Mouse (Mus musculus): ENCODE data around the gene Clstn3.

DNA sequence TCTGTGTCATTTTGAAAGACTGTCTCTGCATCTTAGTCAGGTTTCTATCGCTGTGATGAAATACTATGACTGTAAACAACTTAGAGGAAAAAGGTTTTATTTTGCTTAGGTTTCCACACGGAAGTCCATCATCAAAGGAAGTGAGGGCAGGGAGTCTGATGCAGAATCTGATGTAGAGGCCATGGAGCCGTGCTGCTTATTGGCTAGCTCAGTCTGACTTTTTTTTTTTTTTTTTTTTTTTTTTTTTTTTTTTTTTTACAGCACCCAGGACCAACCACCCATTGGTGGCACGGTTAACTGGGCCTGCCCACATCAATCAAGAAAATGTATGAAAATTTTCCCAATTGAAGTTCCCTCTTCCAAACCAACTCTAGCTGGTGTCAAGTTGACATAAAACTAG, 24.4 kb upstream of the Clstn3 start:
- TF ChIP-seq CTCF (IDR thresholded peaks at IDR 0.05; ENCODE audit: insufficient read depth, low read length): no peak
- TF ChIP-seq POLR2A (IDR thresholded peaks at IDR 0.05; ENCODE audit: borderline replicate concordance, extremely low read depth, low read depth, low read length): no peak
